8 mouse cellular contexts compared by ENCODE assay signal in the genomic region with DNA sequence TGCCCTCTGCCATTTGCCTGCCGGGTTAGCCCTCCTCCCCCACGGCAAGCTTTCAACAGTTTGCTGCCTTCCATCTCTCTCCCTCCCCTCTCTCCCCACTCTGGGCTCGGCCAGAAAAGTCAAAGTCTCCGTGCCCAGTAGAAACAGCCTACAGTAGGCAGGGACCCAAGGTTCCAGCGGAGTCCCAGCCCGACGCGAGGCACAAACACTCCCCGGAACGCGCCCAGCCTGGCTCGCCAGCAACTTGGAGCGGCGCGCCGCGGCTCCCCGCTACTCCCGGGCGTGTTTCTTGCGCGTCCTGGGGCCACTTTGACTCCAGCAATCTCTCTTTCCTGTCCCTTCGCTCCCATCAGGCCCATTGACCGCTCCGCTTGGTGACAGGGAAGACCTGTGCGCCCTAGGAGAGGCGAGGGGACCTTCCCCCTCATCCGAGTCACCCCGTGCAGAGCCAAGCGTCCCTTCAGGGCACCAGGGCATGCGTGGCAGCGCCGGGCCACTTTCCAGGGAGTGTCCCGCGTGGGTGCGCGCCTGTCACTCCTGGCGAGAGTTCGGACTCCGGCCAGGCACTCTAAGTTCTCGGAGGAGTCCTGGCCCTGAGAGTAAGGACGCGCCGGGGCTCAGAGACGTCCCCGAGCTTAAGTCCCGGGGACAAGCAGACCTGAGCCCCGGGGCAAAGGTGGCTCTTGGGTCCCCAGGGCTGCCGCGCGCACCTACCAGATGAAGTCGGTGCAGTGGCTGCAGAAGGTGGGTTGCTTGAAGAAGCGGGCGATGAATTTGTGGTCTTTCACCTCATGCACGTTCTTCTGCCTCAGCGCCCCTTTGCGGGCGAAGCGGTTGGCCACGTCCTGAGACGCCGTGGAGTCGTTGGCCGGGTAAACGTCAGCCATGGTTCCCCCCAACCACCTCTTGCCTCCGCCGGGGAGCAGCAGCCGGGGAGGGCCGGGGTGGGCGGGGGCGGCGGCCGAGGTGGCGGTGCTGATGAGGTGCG. TPM values are rescaled to one million over a fixed set of nuclear protein-coding genes. Genes with fewer than 3 reads are reported as not detected.
DNase-seq lines count a peak whose midpoint lies in the region; ATAC-seq and TF ChIP-seq lines count a peak whose summit lies in the region.

A gene (plus strand): TSS at position 574 of the 988 bp plus-strand sequence.

- peak within 1 kb of the TSS; percentile 79; the same call in 1 of the 2 replicates for H3K27ac ChIP-seq in cortical plate, adult 2 months (ENCODE audit: insufficient read depth, low read length)
- H3K27ac ChIP-seq in intestine, embryonic 16.5 days (ENCODE audit: low read length) = peak within 1 kb of the TSS; percentile 90
- peak within 1 kb of the TSS; percentile 72 for H3K27ac ChIP-seq in limb, embryonic 14.5 days (replicated peaks; ENCODE audit: low read depth, low read length)
- peak within 1 kb of the TSS; percentile 91 for H3K27ac ChIP-seq in midbrain, embryonic 14.5 days (replicated peaks; ENCODE audit: low read depth, low read length)

- no peaks in the 10 kb centered on the region for H3K9me3 ChIP-seq in intestine, embryonic 16.5 days (ENCODE audit: control insufficient read depth, low read length)
- no peaks in the 10 kb centered on the region for H3K9me3 ChIP-seq in limb, embryonic 14.5 days (ENCODE audit: control insufficient read depth, low read length)
- H3K9me3 ChIP-seq in midbrain, embryonic 14.5 days (ENCODE audit: control insufficient read depth, low read length) = no peaks in the 10 kb centered on the region

- no peaks in the 10 kb centered on the region; the same call in none of the 2 replicates for H3K4me1 ChIP-seq in cortical plate, adult 2 months (ENCODE audit: control insufficient read depth, insufficient read depth, low read length)
- peaks cover 8% of the 10 kb centered on the region for H3K4me1 ChIP-seq in intestine, embryonic 16.5 days (ENCODE audit: control insufficient read depth, insufficient read depth, low read length)
- H3K4me1 ChIP-seq in limb, embryonic 14.5 days (ENCODE audit: control insufficient read depth, insufficient read depth, low read length) = peaks cover 4% of the 10 kb centered on the region; the same call in 1 of the 2 replicates
- peaks cover 13% of the 10 kb centered on the region; the same call in 1 of the 2 replicates for H3K4me1 ChIP-seq in midbrain, embryonic 14.5 days (ENCODE audit: control insufficient read depth, insufficient read depth, low read length)

- peak within 1 kb of the TSS; percentile 83 for H3K4me2 ChIP-seq in intestine, embryonic 16.5 days (ENCODE audit: low read depth, low read length)
- H3K4me2 ChIP-seq in limb, embryonic 14.5 days (replicated peaks; ENCODE audit: low read depth, low read length, severe bottlenecking) = peak within 1 kb of the TSS; percentile 99
- peak within 1 kb of the TSS; percentile 100 for H3K4me2 ChIP-seq in midbrain, embryonic 14.5 days (ENCODE audit: low read length)

- H3K9ac ChIP-seq in intestine, embryonic 16.5 days (ENCODE audit: low read depth, low read length) = peak within 1 kb of the TSS; percentile 86
- peak within 1 kb of the TSS; percentile 77 for H3K9ac ChIP-seq in limb, embryonic 14.5 days (ENCODE audit: low read depth, low read length, severe bottlenecking)
- H3K9ac ChIP-seq in midbrain, embryonic 14.5 days (replicated peaks; ENCODE audit: low read length) = peak within 1 kb of the TSS; percentile 83

- no peak for TF ChIP-seq CTCF in cortical plate, adult 2 months (IDR thresholded peaks at IDR 0.05; ENCODE audit: extremely low read depth, insufficient read depth, low read length)

- DNase-seq in left cerebral cortex, adult 18-20 months (ENCODE audit: low spot score in 2 of 2) = peak; percentile 26 to 51
- no peak for DNase-seq in left cerebral cortex, adult 11 months (ENCODE audit: low spot score)
- DNase-seq in limb, embryonic 14.5 days (ENCODE audit: low spot score) = peak; percentile 37
- peak; percentile 65 for DNase-seq in midbrain, embryonic 14.5 days
- DNase-seq in spleen, postnatal 4 days (ENCODE audit: low spot score in 2 of 2) = peak; percentile 36 to 74

- peak within 1 kb of the TSS; percentile 98 for H3K4me3 ChIP-seq in cortical plate, adult 2 months (ENCODE audit: insufficient read depth, low read length)
- peak within 1 kb of the TSS; percentile 79 for H3K4me3 ChIP-seq in intestine, embryonic 16.5 days (ENCODE audit: low read length)
- peak within 1 kb of the TSS; percentile 78 for H3K4me3 ChIP-seq in limb, embryonic 14.5 days (replicated peaks; ENCODE audit: low read length)
- H3K4me3 ChIP-seq in midbrain, embryonic 14.5 days (replicated peaks; ENCODE audit: low read depth, low read length) = peak within 1 kb of the TSS; percentile 76

- under 1% methylated on average over 75 of the region's 75 CpGs for whole genome bisulfite sequencing in intestine, embryonic 16.5 days
- WGBS in limb, embryonic 14.5 days = under 1% methylated on average over 63 of the region's 75 CpGs
- under 1% methylated on average over 75 of the region's 75 CpGs for WGBS in midbrain, embryonic 14.5 days

- H3K27me3 ChIP-seq in intestine, embryonic 16.5 days (replicated peaks; ENCODE audit: control insufficient read depth, insufficient read depth, low read length) = no peaks in the 10 kb centered on the region
- no peaks in the 10 kb centered on the region for H3K27me3 ChIP-seq in limb, embryonic 14.5 days (ENCODE audit: control insufficient read depth, insufficient read depth, low read length)
- 0 out of 2 replicates have a peak, but pooled peaks cover 3% of the 10 kb centered on the region for H3K27me3 ChIP-seq in midbrain, embryonic 14.5 days (ENCODE audit: control insufficient read depth, insufficient read depth, low read length)

- ATAC-seq in granulocyte monocyte progenitor cell, adult 5-6 weeks (replicated peaks; ENCODE audit: poor library complexity, severe bottlenecking) = peak; percentile 38
- peak; percentile 39 for ATAC-seq in intestine, embryonic 16.5 days
- ATAC-seq in limb, embryonic 14.5 days (ENCODE audit: low FRiP score, low read depth) = peak; percentile 62
- ATAC-seq in midbrain, embryonic 14.5 days (ENCODE audit: low FRiP score, low TSS enrichment) = peak; percentile 66

- H3K36me3 ChIP-seq in intestine, embryonic 16.5 days (ENCODE audit: control insufficient read depth, insufficient read depth, low read length) = no peaks in the 10 kb centered on the region
- no peaks in the 10 kb centered on the region for H3K36me3 ChIP-seq in limb, embryonic 14.5 days (ENCODE audit: control insufficient read depth, insufficient read depth, low read length)
- H3K36me3 ChIP-seq in midbrain, embryonic 14.5 days (ENCODE audit: control insufficient read depth, insufficient read depth, low read length) = no peaks in the 10 kb centered on the region

- TF ChIP-seq POLR2A in cortical plate, adult 2 months (IDR thresholded peaks at IDR 0.05; ENCODE audit: extremely low read depth, insufficient read depth, low read length) = no peak
- TF ChIP-seq POLR2A in limb, embryonic 14.5 days (IDR thresholded peaks at IDR 0.05; ENCODE audit: borderline replicate concordance, extremely low read depth, insufficient read depth, insufficient read length) = no peak

RNA-seq across cellular contexts. Expression of the gene that starts here (rescaled TPM):
- 1 to 10 TPM in 1 of 2 experiments, under 1 TPM in 1; 0.74 to 1.1 TPM for total RNA-seq in left cerebral cortex, adult 18-20 months (2021)
- polyA plus RNA-seq in cortical plate, adult 2 months (2012; rRNA removed) = 0.61 and 0.73 TPM in 2 replicates
- total RNA-seq in granulocyte monocyte progenitor cell, adult 5-6 weeks (2014; fragmentation: Nextera tagmentation) = not detected in 2 replicates
- not detected in 2 replicates for total RNA-seq in granulocyte monocyte progenitor cell, adult 5-6 weeks (2017)
- polyA plus RNA-seq in intestine, embryonic 16.5 days (2015; fragmentation: Nextera tagmentation; extraction: Ambion mirVana) = 5.2 and 11.5 TPM in 2 replicates
- polyA plus RNA-seq in limb, embryonic 14.5 days (2012; rRNA removed) = 0.35 and 1.6 TPM in 2 replicates
- polyA plus RNA-seq in limb, embryonic 14.5 days (2014; fragmentation: Nextera tagmentation; extraction: Ambion mirVana) = not detected in 2 replicates
- 0.47 and 0.55 TPM in 2 replicates for polyA plus RNA-seq in midbrain, embryonic 14.5 days (2014; fragmentation: Nextera tagmentation; extraction: Ambion mirVana)

Comparison
In these comparisons a context has a peak if more than half of its experiments do, and no peak if none do; other contexts are left out.
1. Peak in ATAC-seq in granulocyte monocyte progenitor cell, adult 5-6 weeks; RNA of the gene not detected or under 1 TPM.
2. Peak in DNase-seq, ATAC-seq, H3K4me3 ChIP-seq, H3K27ac ChIP-seq, H3K9ac ChIP-seq and H3K4me2 ChIP-seq in midbrain, embryonic 14.5 days; RNA of the gene not detected or under 1 TPM.